Mouse (Mus musculus): ENCODE measurements at regions not wholly inside any gene's neighbourhood (a gene's known extent, or its start where the extent isn't known, plus 50 kb on each side); places are given as distances from the start of the nearest gene placed in this dataset.

GRCm38 (mm10) chr15:62421073-62421851 lies 1423.7 kb downstream of the Gsdmc2 start:
- Histone ChIP-seq H3K4me3 (ENCODE audit: control insufficient read depth in 1 of 2, insufficient read depth in 1 of 2, low read depth in 2 of 2, low read length in 2 of 2) (no peak overlapping the region), H3K27me3 (ENCODE audit: control insufficient read depth in 1 of 2, insufficient read depth in 2 of 2, low read length in 2 of 2) (no peaks in the 10 kb centered on the region), H3K9ac (ENCODE audit: control insufficient read depth, low read depth, low read length, poor library complexity, severe bottlenecking) (no peak overlapping the region), H3K9me3 (replicated peaks; ENCODE audit: insufficient read depth, low read length) (no peaks in the 10 kb centered on the region), H3K79me2 (ENCODE audit: control insufficient read depth, insufficient read depth, low read length, poor library complexity) (no peaks in the 10 kb centered on the region), H3K36me3 (ENCODE audit: control insufficient read depth in 1 of 2, insufficient read depth in 2 of 2, low read length in 2 of 2) (no peaks in the 10 kb centered on the region), H3K27ac (ENCODE audit: control insufficient read depth, low read depth, low read length) (no peak overlapping the region), H3K4me1 (ENCODE audit: control insufficient read depth in 1 of 2, insufficient read depth in 2 of 2, low read length in 2 of 2) (no peaks in the 10 kb centered on the region)
- TF ChIP-seq MYC (IDR thresholded peaks at IDR 0.05; ENCODE audit: low read depth, low read length) (no peak), TCF12 (IDR thresholded peaks at IDR 0.05; ENCODE audit: low read depth, low read length) (no peak), ZC3H11A (IDR thresholded peaks at IDR 0.05; ENCODE audit: low read depth, low read length) (no peak), MAFK (IDR thresholded peaks at IDR 0.05; ENCODE audit: borderline replicate concordance, low read depth, low read length) (no peak), ELF1 (IDR thresholded peaks at IDR 0.05; ENCODE audit: low read depth, low read length) (no peak), MEF2A (IDR thresholded peaks at IDR 0.05; ENCODE audit: extremely low read depth, insufficient replicate concordance, low read depth, low read length, poor library complexity, severe bottlenecking) (no peak), ZKSCAN1 (IDR thresholded peaks at IDR 0.05; ENCODE audit: low read depth, low read length) (no peak), POLR2AphosphoS2 (IDR thresholded peaks at IDR 0.05; ENCODE audit: low read length) (no peak), GABPA (IDR thresholded peaks at IDR 0.05; ENCODE audit: low read depth, low read length) (no peak), ZMIZ1 (IDR thresholded peaks at IDR 0.05; ENCODE audit: low read depth, low read length) (no peak), MAX (IDR thresholded peaks at IDR 0.05; ENCODE audit: low read length) (no peak), MAZ (IDR thresholded peaks at IDR 0.05; ENCODE audit: low read depth, low read length) (no peak)
- DNase-seq (ENCODE audit: low read depth, low spot score), result no peak

- H3K4me3 ChIP-seq (ENCODE audit: control insufficient read depth in 1 of 2, insufficient read depth in 1 of 2, low read depth in 2 of 2, low read length in 2 of 2), result no peak overlapping the region
- H3K4me1 ChIP-seq (ENCODE audit: control insufficient read depth in 1 of 2, insufficient read depth in 2 of 2, low read length in 2 of 2), result no peaks in the 10 kb centered on the region
- H3K9ac ChIP-seq (ENCODE audit: control insufficient read depth, low read depth, low read length, poor library complexity, severe bottlenecking), result no peak overlapping the region
- no peak for DNase-seq (ENCODE audit: low read depth, low spot score)
- H3K79me2 ChIP-seq (ENCODE audit: control insufficient read depth, insufficient read depth, low read length, poor library complexity), result no peaks in the 10 kb centered on the region
- no peaks in the 10 kb centered on the region for H3K36me3 ChIP-seq (ENCODE audit: control insufficient read depth in 1 of 2, insufficient read depth in 2 of 2, low read length in 2 of 2)
- no peaks in the 10 kb centered on the region for H3K9me3 ChIP-seq (replicated peaks; ENCODE audit: insufficient read depth, low read length)
- no peak overlapping the region for H3K27ac ChIP-seq (ENCODE audit: control insufficient read depth, low read depth, low read length)
- TF ChIP-seq USF1 (IDR thresholded peaks at IDR 0.05; ENCODE audit: low read depth, low read length), result no peak
- TF ChIP-seq SIN3A (IDR thresholded peaks at IDR 0.05; ENCODE audit: low read length), result no peak
- TF ChIP-seq MXI1 (IDR thresholded peaks at IDR 0.05; ENCODE audit: low read depth, low read length), result no peak
- TF ChIP-seq ZKSCAN1 (IDR thresholded peaks at IDR 0.05; ENCODE audit: low read depth, low read length), result no peak
- TF ChIP-seq TAL1 (IDR thresholded peaks at IDR 0.05; ENCODE audit: low read length), result no peak
- no peak for TF ChIP-seq ELF1 (IDR thresholded peaks at IDR 0.05; ENCODE audit: low read depth, low read length)
- no peak for TF ChIP-seq GABPA (IDR thresholded peaks at IDR 0.05; ENCODE audit: low read depth, low read length)
- TF ChIP-seq RCOR1 (IDR thresholded peaks at IDR 0.05; ENCODE audit: low read depth, low read length), result no peak
- TF ChIP-seq RAD21 (IDR thresholded peaks at IDR 0.05; ENCODE audit: low read depth, low read length), result no peak
- TF ChIP-seq TCF12 (IDR thresholded peaks at IDR 0.05; ENCODE audit: low read depth, low read length), result no peak
- H3K27me3 ChIP-seq (ENCODE audit: control insufficient read depth in 1 of 2, insufficient read depth in 2 of 2, low read length in 2 of 2), result no peaks in the 10 kb centered on the region
Measured at GRCm38 (mm10) chr15:62416691-62417090, 1428.3 kb downstream of the Gsdmc2 start.
